Mouse (Mus musculus) neural tube, embryonic 14.5 days (tissue): Measurements from ENCODE around the gene Napepld. TPM values are rescaled to one million over a fixed set of nuclear protein-coding genes. Genes with fewer than 3 reads are reported as not detected.

Experiments
- ATAC-seq: fragments of 200-750 bp; cut with Nextera tagmentation; 2 replicates; pipeline ENCODE4 v1.8.0; 2017; ENCODE audit warnings: low read depth, mild to moderate bottlenecking, moderate TSS enrichment, moderate library complexity
- H3K27ac ChIP-seq: fragments of 300-500 bp; sonication (generic); 2 replicates; pipeline ENCODE4 v1.5.1; 2014; ENCODE audit warnings: low read depth, mild to moderate bottlenecking, control low read depth, low read length, moderate library complexity, mixed read lengths
- H3K27me3 ChIP-seq: fragments of 300-500 bp; sonication (generic); 2 replicates; pipeline ENCODE4 v1.6.1; 2014; ENCODE audit warnings: low read length; ENCODE audit not compliant: control insufficient read depth, insufficient read depth
- H3K36me3 ChIP-seq: fragments of 300-500 bp; sonication (generic); 2 replicates; pipeline ENCODE4 v1.6.1; 2014; ENCODE audit warnings: low read length, mixed read lengths; ENCODE audit not compliant: control insufficient read depth, insufficient read depth
- H3K4me1 ChIP-seq: fragments of 300-500 bp; sonication (generic); 2 replicates; pipeline ENCODE4 v1.6.1; 2014; ENCODE audit warnings: low read length; ENCODE audit not compliant: control insufficient read depth, insufficient read depth
- H3K4me2 ChIP-seq: fragments of 300-500 bp; sonication (generic); 2 replicates; pipeline ENCODE4 v1.6.1; 2014; ENCODE audit warnings: mild to moderate bottlenecking, low read depth, low read length, control low read depth
- H3K4me3 ChIP-seq: fragments of 300-500 bp; sonication (generic); 2 replicates; pipeline ENCODE4 v1.5.1; 2014; ENCODE audit warnings: low read depth, low read length, control low read depth, mixed read lengths
- H3K9ac ChIP-seq: fragments of 300-500 bp; sonication (generic); replicated peaks from 2 replicates; pipeline ENCODE4 v1.6.1; 2014; ENCODE audit warnings: low read depth, mild to moderate bottlenecking, control low read depth, low read length, mixed read lengths
- H3K9me3 ChIP-seq: fragments of 300-500 bp; sonication (generic); 2 replicates; pipeline ENCODE4 v1.6.1; 2016; ENCODE audit warnings: low read length; ENCODE audit not compliant: control insufficient read depth
- WGBS: fragments of 180-500 bp; shearing (Covaris S2); extraction: QIAGEN DNeasy Blood & Tissue Kit; methylation state at CpG from one replicate; pipeline ENCODE4 v1.1.7; 2014; 5-methylcytosine and 5-hydroxymethylcytosine counted together
- polyA plus RNA-seq: library from polyadenylated mRNA; unstranded; fragments of >200 nt; fragmentation: Nextera tagmentation; extraction: Ambion mirVana; gene quantifications from 2 replicates; pipeline ENCODE4 v1.2.1, GENCODE M21; 2014

Napepld gene
- polyA plus RNA-seq, 1 experiment from 2014 or later: 3.1 TPM

DNA sequence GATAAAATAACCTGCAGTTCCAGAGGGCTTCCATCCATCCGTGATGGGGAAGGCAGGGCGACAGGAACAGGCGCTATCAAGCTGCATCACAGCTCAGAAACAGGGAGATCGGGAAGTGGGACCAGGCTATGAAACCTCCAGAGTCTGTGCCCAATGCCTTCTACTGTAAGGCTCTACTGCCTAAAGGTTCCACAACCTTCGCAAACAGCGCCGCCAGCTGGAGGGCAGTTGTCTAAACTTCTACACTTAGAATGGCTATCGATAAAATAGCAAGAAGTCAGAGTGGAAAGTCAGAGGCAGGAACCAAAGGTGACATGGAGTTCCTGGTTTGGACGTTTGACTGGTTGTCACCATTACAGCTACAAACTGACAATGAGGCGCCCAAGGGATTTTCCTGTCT lies 34.4 kb upstream of the Napepld start:
- no peak for ATAC-seq
- Histone ChIP-seq H3K9ac (no peak overlapping the region), H3K36me3 (peaks cover 7% of the 10 kb centered on the region; the same call in 1 of the 2 replicates), H3K4me2 (no peak overlapping the region), H3K4me1 (peaks cover 22% of the 10 kb centered on the region), H3K27ac (no peak overlapping the region), H3K9me3 (no peaks in the 10 kb centered on the region), H3K27me3 (no peaks in the 10 kb centered on the region), H3K4me3 (no peak overlapping the region)
- WGBS: 26% methylated on average over 10 of the region's 10 CpGs

DNA sequence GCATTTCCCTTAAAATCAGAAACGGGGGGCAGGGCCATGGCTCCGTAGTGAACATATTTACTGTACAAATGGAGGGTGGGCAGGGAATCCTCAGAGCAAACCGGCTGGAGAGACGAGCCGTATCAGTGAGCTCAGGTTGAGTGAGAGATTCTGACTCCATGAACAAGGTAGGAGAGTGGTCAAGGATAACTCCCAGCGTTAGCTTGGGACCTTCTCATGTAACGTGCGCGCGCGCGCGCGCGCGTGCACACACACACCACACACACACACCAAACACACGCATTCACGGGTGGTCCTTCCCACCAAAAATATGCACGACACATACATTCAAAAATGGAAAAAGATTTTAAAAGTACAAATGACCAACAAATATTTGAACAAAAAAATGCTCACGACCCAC lies 33.9 kb upstream of the Napepld start:
- H3K4me1 ChIP-seq: peaks cover 22% of the 10 kb centered on the region
- H3K27ac ChIP-seq: no peak overlapping the region
- H3K9me3 ChIP-seq: no peaks in the 10 kb centered on the region
- no peak overlapping the region for H3K9ac ChIP-seq
- ATAC-seq: no peak
- H3K27me3 ChIP-seq: no peaks in the 10 kb centered on the region
- 84% methylated on average over 20 of the region's 20 CpGs for WGBS
- no peak overlapping the region for H3K4me3 ChIP-seq
- H3K4me2 ChIP-seq: no peak overlapping the region
- H3K36me3 ChIP-seq: 0 out of 2 replicates have a peak, but pooled peaks cover 2% of the 10 kb centered on the region

DNA sequence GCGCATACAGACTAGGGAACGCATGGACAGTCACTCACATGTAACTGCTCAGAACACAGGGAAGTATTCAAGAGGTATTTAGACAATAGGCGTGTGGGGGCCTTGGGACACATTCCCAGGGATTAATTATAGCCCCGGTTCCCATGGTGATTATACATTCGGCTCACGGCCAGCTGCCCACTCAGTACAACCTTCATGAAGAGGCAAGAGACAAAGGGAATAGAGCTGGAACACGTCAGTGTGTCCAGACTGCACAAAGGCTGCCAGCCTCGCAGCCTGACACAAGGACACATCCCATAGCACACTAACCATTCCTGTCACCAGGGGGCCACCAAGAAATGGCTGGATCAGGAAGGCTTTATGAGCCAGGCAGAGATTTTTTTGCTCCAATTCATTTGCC lies 31.7 kb upstream of the Napepld start:
- Histone ChIP-seq H3K4me3 (no peak overlapping the region), H3K9ac (no peak overlapping the region), H3K9me3 (no peaks in the 10 kb centered on the region), H3K27ac (peak overlapping the region; percentile 78), H3K36me3 (no peaks in the 10 kb centered on the region), H3K27me3 (no peaks in the 10 kb centered on the region), H3K4me1 (peaks cover 18% of the 10 kb centered on the region), H3K4me2 (no peak overlapping the region)
- WGBS: 8% methylated on average over 8 of the region's 8 CpGs
- peak; percentile 86 for ATAC-seq

DNA sequence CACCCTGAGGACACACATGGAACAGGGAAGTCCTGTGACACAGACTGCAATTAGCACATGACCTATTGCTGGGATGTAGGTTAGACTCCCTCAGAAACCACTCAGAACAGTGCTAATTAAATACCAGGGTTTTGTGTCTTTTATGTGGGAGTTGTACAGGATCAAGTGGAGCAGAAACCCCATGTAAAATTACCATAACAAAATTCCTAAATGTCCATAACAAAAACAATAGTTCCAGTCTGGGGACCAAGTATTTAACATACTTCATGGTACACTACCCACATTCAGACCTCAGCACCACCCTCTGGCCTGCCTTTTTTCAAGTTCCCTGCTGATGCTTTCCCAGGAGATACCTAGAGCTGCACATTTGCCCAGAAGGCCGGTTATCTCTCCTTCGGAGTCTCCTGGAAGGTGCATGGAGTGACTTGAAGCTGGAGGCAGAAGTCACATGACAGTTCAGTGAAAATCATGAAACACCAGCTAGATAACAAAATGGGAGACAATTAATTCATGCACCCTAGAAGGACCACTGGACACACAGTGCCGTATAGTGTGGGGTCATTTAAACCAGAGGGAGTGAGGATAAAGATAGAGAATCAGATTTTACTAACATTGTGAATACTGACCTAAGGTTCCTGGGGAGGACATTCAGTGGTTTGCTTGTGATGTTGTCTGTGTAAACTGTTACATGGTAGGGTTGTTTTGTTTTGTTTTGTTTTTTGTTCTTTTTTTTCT lies 31.1 kb upstream of the Napepld start:
- H3K9ac ChIP-seq: no peak overlapping the region
- WGBS: 21% methylated on average over 3 of the region's 3 CpGs
- no peaks in the 10 kb centered on the region for H3K27me3 ChIP-seq
- no peaks in the 10 kb centered on the region for H3K9me3 ChIP-seq
- H3K4me3 ChIP-seq: no peak overlapping the region
- H3K36me3 ChIP-seq: no peaks in the 10 kb centered on the region
- peaks cover 14% of the 10 kb centered on the region; the same call in 1 of the 2 replicates for H3K4me1 ChIP-seq
- ATAC-seq: peak; percentile 22
- no peak overlapping the region for H3K4me2 ChIP-seq
- H3K27ac ChIP-seq: peak overlapping the region; percentile 78

DNA sequence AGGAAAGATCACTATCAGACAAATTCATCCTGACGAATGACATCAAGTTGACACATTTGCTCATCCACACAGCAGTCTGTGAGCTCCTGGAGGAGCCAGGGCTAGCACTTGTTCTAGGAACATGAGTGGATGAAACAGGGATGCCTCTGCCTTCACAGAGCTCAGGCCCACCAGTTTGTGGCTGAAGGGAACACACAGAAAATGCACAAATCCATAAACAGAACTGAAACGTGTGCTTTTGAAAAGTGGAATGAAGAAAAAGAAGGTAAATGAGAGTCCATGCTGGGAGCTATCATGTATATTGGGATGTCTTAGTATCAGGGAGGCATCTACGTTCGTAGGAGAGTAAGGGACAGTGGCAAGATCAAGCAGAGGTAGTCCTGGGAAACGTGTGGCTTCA lies 27.9 kb upstream of the Napepld start:
- Histone ChIP-seq H3K27me3 (no peaks in the 10 kb centered on the region), H3K4me2 (no peak overlapping the region), H3K27ac (no peak overlapping the region), H3K36me3 (no peaks in the 10 kb centered on the region), H3K9ac (no peak overlapping the region), H3K4me3 (no peak overlapping the region), H3K4me1 (peaks cover 14% of the 10 kb centered on the region; the same call in 1 of the 2 replicates), H3K9me3 (no peaks in the 10 kb centered on the region)
- ATAC-seq: no peak
- 87% methylated on average over 5 of the region's 5 CpGs for WGBS

DNA sequence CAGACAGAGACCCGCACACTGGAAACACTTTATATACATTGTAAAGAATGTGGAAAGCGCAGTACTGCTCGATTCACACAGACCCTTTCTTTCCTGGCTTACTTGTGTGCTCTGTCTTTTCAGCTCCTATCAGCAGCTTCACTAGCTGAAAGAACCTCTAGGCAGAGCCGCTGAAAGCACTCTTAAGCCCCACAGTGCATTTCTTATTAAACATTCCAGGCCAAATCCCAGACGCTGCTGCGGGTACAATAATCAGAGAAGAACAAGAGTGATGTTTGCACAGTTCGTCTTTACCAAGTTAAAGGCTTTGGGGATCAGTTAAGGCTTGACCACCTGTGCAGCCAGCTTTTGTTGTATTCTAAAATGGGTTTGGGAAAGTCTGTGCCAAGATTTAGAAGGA lies 23.7 kb upstream of the Napepld start:
- no peaks in the 10 kb centered on the region for H3K9me3 ChIP-seq
- H3K27me3 ChIP-seq: no peaks in the 10 kb centered on the region
- H3K4me2 ChIP-seq: no peak overlapping the region
- H3K4me1 ChIP-seq: no peaks in the 10 kb centered on the region
- no peaks in the 10 kb centered on the region for H3K36me3 ChIP-seq
- WGBS: 17% methylated on average over 7 of the region's 7 CpGs
- H3K9ac ChIP-seq: no peak overlapping the region
- peak; percentile 7; the same call in 1 of the 2 replicates for ATAC-seq
- peak overlapping the region; percentile 23; the same call in 1 of the 2 replicates for H3K27ac ChIP-seq
- H3K4me3 ChIP-seq: no peak overlapping the region

DNA sequence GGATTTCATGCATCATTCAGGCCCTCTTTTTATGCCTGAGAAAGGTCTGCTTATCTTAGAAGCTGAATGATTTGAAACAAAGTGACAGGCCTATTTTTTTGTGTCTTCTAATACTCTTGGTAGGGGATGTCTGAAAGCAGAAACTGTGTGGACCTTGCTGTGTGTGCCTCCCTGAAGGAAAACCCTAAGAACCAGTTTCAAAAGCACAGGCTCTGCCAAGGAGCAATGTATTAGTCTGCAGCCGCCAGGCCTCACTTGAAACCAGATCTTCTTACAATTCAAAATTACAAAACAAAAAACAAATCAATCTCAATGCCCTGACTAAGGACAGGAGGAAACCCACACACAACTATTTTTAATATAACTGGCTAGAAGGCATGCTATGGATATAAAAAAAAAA lies 23.2 kb upstream of the Napepld start:
- WGBS: 34% methylated on average over 1 of the region's 1 CpGs
- Histone ChIP-seq H3K4me3 (no peak overlapping the region), H3K27me3 (no peaks in the 10 kb centered on the region), H3K4me1 (no peaks in the 10 kb centered on the region), H3K4me2 (no peak overlapping the region), H3K36me3 (no peaks in the 10 kb centered on the region), H3K27ac (0 out of 2 replicates have a peak overlapping the region, but pooled peaks have one; percentile 45), H3K9me3 (no peaks in the 10 kb centered on the region), H3K9ac (no peak overlapping the region)
- ATAC-seq: no peak

DNA sequence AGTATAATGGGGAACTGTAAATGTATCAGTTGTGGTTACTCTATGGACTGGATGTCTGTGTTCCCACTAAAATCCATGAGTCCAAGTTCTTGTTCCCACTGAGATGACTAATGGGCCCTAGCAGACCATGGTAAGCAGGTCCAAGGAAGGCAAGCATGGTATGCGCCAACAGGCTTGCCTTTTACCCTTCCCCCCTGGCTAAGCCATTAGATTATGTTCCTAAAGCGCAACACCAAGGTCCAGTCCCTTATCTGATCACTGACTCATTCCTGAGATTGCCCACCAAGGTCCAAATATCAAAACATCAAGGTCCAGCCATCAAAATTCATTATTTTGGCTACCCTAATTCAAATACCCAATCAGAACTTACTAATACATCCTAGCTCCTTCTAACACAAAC lies 18.0 kb upstream of the Napepld start:
- no peak overlapping the region for H3K4me3 ChIP-seq
- no peaks in the 10 kb centered on the region for H3K27me3 ChIP-seq
- H3K9ac ChIP-seq: no peak overlapping the region
- no peaks in the 10 kb centered on the region for H3K4me1 ChIP-seq
- no peaks in the 10 kb centered on the region for H3K36me3 ChIP-seq
- no peak overlapping the region for H3K27ac ChIP-seq
- ATAC-seq: no peak
- no peaks in the 10 kb centered on the region for H3K9me3 ChIP-seq
- 100% methylated on average over 2 of the region's 2 CpGs for WGBS
- H3K4me2 ChIP-seq: no peak overlapping the region

DNA sequence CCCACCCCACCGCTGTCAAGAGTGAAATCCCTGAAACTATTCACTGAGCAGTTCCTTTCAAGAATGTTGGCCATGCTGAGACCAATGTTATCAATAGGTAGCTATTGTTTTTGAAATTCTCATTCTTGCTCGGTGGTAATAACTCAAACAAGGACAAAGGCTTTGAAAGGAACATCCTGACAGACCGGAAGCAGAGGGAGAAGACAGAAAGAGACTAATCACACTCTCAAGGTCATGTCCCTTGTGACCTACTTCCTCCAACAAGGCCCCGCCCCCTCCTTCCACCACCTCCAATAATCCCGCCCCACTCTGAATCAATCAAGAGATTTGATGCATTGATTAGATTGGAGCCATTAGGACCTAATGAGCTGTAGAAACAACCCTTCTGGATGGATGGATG lies 17.4 kb upstream of the Napepld start:
- H3K4me3 ChIP-seq: no peak overlapping the region
- H3K9me3 ChIP-seq: no peaks in the 10 kb centered on the region
- H3K4me1 ChIP-seq: no peaks in the 10 kb centered on the region
- H3K27ac ChIP-seq: no peak overlapping the region
- WGBS: 67% methylated on average over 5 of the region's 5 CpGs
- H3K36me3 ChIP-seq: no peaks in the 10 kb centered on the region
- no peak overlapping the region for H3K4me2 ChIP-seq
- H3K27me3 ChIP-seq: no peaks in the 10 kb centered on the region
- H3K9ac ChIP-seq: no peak overlapping the region
- ATAC-seq: no peak
